Mouse (Mus musculus) heart, postnatal 36 days (tissue): ENCODE measurements around the gene AI597479. TPM values are rescaled to one million over a fixed set of nuclear protein-coding genes. Genes with fewer than 3 reads are reported as not detected.
A peak's percentile ranks its signal among the peaks of the same experiment; 100 is the strongest.

Source experiments
- DNase-seq, 2 experiments: peaks; one replicate each; pipeline ENCODE4 v3.0.0; 2021 to 2022
- intact Hi-C: fragments of 180-260 bp; cut with DNase I; formaldehyde crosslinking; loops from one replicate; pipeline ENCODE4 v1.15.1; 2025
- total RNA-seq, 2 experiments: library from RNA; stranded (reverse); gene quantifications; 2 replicates each; pipeline ENCODE4 v1.2.3; 2021

The AI597479 gene
- total RNA-seq, 2 experiments from 2014 or later, result 17.6 to 19.9 TPM

DNA sequence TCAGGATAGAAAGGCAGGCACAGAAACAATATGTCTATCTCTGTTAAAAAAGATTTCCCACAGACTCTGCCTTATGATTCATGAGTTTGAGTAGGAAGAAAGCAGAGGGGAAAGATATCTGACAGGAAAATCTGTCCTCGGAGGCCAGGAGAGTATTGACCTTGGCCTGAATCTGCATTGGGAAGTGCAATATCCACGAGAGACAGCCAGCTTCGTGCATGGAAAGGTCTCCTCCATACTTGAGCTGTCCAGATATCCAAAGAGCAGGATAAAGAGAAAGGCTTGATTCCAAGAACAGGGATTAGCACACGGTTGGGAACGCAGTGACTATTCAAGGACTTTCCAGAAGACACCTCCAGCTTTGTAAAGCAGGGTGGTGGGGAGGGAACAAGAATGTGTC lies 55.0 kb downstream of the AI597479 start:
- intact Hi-C loops, result no loop called here
- no peak for DNase-seq

DNA sequence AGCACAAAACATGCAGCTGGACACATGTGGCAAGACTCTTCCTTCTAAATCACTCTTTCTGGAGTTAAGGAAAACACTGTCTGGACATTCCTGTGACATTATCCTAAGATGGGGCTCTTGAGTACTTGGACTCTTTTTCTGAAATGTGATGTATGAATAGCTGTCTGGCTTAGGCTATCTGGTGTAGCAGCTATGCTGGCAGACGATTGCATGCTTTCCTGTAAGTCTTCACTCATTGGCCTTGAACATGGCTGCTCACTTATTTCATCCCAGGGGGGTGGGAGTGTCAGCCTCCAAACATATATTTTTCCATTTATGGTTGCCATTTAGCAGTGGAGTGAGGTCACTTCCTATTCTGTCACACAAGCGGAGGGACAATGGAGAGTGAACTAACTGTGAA lies 56.0 kb downstream of the AI597479 start:
- intact Hi-C loops, result no loop called here
- no peak for DNase-seq

DNA sequence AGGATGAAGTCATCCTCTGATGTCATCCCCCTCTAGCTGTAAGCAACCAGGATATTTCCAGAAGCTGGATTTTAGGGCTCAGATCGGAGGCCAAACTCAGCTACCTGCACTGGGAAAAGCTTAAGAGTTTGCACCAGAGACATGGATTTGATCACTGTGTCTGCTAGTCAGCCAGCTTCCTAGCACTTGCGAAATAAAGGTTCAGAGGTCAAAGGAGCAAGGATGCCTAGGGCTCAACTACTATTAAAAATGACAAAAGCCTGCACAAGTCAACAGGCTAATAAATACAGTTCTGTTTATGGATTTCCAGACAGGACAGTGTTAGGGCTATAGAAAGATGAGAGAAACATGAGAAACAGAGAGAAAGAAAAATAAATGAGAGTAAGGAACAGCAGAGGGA lies 59.4 kb downstream of the AI597479 start:
- intact Hi-C loops, result no loop called here
- DNase-seq, result no peak

DNA sequence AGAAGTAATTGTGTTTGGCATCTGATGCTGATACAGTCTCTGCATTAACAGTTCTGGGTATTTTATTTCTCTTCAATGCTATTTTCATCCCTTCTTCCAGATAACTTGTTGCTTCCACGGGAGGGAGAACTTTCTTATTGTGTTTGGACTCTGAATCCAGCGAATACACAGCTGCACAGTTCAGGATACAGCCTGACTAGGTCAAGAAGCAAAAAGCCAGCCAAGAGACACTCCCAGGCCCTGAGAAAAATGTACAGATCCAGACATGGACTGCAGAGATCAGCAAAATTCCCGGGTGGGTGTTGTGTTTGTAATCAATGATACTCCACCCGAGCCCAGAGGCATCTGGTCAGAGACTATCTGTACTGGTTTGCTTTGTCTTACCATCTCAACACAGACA lies 60.9 kb downstream of the AI597479 start:
- DNase-seq, result no peak
- intact Hi-C loops, result no loop called here

DNA sequence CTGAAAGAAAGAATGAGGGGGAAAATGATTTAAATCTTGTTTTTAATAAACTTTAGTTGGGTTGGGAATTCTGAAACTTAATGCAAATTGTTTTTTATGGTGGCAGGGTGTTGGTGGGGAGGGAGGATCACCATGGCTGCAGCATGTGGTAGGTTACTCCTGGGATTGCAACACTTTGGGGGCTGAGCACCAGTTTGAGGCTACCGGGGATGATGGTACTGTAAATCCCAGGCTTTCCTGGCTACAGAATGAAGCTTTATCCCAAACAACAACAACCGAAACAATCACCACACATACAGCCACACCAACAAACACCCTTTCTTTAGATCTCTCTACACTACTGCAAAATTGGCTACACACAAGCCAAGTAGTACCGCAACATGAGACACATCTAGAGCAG lies 63.9 kb downstream of the AI597479 start:
- DNase-seq, result no peak
- intact Hi-C loops, result no loop called here

DNA sequence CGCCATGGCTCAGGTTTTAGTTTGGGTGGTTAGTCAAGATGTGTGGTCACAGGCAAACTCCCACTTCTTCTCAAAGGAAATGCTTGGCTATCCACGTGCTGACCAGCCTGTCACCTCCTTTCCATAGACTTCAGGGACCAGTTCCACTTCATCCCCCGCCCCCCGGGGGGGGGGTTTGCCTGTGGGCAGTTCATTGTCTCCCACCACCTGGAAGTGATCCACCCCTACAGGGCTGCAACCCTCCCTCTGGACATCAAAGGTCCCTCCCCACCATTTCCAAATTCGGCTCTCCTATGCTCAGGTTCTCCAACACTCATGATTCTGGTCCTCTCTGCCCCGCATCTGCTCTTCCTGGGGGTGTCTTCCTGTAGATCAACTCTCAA lies 64.6 kb downstream of the AI597479 start:
- intact Hi-C loops, result no loop called here

DNA sequence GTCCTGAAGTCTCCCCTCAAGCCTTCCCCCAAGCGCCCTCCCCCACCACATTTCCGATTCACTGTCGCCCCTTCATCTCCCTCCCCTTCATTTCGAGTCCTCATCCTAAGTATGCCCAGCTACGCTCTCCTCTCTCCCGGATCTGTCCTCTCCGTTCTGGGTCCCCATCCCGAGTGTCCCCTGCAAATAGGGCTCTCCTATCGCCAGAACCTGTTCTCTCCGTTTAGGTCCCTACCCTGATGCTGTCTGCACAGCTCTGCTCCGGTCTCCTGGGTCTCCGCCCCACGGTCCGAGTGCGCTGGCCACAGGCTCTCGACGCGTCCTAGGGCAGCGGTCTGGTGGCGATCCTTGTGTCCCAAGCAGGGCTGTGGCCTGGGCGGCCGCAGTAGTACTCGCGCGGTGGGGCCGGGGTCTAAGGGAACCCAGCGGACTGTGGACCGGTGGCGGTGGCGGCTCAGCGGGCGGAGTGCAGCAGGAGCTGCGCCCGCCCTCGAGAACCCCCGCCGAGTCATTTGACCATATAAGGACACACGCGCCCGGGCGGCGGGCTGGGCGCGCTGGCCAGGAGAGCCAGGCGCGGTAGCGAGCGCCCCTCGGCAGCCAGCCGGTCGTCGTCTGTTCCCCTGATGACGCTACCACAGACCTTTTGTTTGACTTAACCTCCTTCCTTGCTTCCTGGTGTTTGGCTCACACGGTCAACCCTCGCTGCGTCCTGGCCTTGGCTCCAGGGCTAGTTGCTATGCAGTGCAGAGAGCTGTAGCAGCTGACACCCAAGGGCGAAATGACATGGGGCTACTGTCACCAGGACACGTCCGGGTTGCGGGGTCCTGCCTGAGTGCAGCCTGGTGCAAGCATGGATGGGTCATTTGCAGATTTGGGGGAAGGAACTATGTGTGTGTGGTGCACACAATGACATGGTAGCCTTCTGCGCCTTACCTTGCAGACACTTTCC lies 65.2 kb downstream of the AI597479 start:
- intact Hi-C loops, result no loop called here

More for the DNA sequence above, 64.6 kb downstream of the AI597479 start:
- no peak for DNase-seq

DNA sequence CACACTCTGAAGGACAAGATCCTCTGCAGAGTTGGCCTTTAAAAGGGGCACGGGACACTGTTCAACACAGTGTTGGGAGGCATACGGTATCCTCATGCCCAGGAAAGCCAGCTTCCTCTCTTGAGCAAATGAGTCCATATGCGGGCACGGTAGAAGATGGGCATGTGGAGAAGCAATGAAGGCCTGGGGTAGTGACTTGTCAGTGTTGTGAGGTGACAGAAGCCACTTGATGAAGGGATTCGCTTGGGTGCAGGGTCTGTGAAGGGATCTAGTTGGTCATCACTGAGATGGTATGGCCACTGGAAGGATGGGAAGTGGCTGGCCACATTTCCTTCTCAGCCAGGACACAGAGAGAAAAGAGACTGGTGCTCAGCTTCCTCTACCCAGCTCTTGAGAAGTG lies 66.1 kb downstream of the AI597479 start:
- intact Hi-C loops, result no loop called here
- no peak for DNase-seq

More for the DNA sequence above, 65.2 kb downstream of the AI597479 start:
- DNase-seq, result peak; percentile 65 to 71

Other genes with a start within 250 kb of the AI597479 start
- 100 to 1,000 TPM; 104 to 114 TPM for gene Mrps9, start 247.5 kb upstream of the AI597479 start, total RNA-seq
- gene Gpr45, start 145.8 kb upstream of the AI597479 start, total RNA-seq, result under 1 TPM; 0.19 to 0.67 TPM
- 10 to 100 TPM; 14.9 to 15.3 TPM for gene Tgfbrap1, start 73 bp upstream of the AI597479 start, total RNA-seq
- gene Fhl2, start 98.3 kb downstream of the AI597479 start, total RNA-seq, result 1,000 to 10,000 TPM; 1,415 to 1,925 TPM